Mouse (Mus musculus): Measurements from ENCODE around the gene Gas8.
"Not testable (repeated sequence)": the region's sequence is repeated elsewhere in the genome, so short reads cannot be mapped to it uniquely, and the experiment has no call there.

Gene Gas8

DNA sequence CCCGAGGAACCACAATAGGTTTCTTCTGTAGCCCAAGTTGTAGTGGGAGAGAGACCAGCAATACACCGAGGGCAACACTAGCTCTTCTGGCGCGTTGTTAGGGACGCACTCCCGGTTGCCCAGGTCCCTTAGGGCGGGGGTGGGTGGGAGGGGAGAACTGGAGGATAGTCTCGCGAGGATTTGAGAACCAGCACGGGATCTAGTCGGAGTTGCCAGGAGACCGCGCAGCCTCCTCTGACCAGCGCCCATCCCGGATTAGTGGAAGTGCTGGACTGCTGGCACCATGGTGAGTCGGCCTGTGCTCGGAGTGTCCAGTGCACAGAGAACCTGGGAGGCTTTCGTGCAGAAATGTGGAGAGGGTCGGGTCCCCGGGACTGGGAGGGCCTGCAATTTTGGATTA, at the start of gene Gas8:
TSS of gene Gas8 (plus strand) at position 168 of the 400 bp plus-strand sequence.
- DNase-seq (ENCODE audit: low spot score in 2 of 2), result peak; percentile 26 to 73

DNA sequence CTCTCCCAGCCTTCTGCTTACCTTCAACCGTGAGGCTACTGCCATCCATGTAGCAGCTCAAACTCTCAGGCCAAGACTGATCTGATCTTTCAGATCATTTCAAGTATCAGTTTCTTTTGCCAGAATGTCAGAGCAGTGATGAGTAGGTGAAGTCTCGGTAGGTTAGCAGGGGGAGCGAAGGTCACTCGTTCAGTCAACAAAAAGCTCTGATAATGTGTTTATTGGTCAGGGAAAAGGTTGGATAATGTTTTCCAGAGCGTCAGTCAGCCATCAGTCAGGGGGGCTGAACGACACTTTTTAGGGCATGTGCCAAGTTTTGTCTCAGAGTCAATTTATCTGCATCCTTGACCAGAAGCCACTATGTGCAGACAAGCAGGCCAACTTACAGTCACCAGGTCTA, 45.6 kb upstream of the Gas8 start:
- DNase-seq (ENCODE audit: low spot score in 2 of 2), result not testable (repeated sequence)

DNA sequence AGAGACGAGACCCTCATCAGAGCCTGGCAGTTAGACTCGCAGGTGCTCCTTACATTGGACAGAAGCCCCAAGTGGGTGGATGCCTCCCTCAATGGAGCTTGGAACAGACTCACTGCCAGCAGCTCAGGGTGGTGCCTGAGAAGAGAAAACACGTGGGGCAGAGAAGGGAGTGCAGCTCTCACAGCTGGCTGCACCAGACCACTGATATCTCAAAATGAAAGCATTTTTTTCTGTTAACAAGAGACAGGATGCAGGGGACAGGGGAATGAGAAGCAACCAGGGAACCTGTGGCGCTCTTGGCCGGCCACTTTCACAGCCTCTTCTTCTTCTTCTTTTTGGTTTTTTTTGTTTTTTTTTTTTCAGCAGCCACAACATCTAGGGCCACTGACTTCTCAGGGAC, 44.1 kb upstream of the Gas8 start:
- DNase-seq (ENCODE audit: low spot score in 2 of 2), result not testable (repeated sequence)

DNA sequence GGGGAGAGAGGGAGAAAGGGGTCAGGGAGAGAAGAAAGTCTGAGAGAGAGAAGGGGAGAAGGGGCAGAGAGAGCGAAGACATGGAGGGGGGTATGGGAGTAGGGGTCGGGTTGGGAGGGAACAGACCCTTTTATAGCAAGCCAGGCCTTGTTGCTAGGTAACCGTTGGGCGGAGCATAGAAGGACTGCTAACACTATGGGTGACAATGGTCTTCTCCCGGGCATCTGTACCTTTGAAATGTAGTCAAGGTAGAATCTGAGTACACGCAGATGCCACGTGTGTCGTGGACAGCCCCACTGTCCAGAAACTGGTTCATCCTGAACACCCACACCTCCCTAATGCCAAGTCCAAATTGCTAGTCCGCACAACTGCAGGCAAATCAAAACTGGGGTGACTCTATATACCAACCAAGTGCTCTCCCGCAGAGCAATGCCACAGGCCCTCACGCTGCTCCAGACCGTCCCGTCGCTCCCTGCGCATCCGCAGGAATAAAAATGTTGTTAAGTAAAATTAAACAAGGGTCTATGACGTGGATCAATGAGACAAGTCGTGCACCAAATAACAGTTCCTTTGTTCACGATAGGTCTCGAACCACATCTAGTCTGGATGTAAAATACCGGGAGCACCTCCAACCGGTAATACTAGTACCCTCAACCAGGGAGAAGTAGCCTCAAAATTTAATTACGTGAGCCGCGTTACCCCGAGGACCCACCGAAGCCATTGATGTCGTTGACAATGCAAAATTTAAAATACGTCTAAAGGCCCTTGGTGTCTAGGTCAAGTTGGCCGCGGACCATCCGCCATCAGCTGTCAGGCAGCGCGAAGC, 41.5 kb upstream of the Gas8 start:
- DNase-seq (ENCODE audit: low spot score in 2 of 2), result no peak

GRCm38 (mm10) chr8:123477737-123478258, 40.8 kb upstream of the Gas8 start, which contains the start of gene Afg3l1:
Gene Afg3l1, plus strand, starts transcription at chr8:123477903.
- peak; percentile 91 to 92 for DNase-seq (ENCODE audit: low spot score in 2 of 2)

GRCm38 (mm10) chr8:123478456-123479218, 40.0 kb upstream of the Gas8 start:
- DNase-seq (ENCODE audit: low spot score in 2 of 2), result peak; percentile 19 to 34

DNA sequence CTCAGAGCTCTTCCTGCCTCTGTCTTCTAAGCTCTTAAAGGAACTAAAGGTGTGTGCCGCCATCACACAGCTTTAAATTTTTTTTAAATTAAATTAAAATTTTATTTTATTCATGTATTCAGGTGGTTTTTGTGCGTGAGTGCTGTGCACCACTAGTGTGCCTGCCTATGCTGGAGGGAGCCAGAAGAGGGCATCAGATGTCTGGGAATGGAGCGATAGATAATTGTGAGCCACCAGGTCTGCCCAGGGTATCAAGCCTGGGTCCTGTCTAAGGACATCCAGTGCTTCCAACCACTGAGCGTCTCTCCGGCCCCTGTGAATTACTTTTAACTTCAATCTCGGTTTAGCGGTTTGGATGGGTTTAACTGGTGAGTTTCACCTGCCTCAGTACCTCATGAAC, 36.0 kb upstream of the Gas8 start:
- DNase-seq (ENCODE audit: low spot score in 2 of 2), result no peak

DNA sequence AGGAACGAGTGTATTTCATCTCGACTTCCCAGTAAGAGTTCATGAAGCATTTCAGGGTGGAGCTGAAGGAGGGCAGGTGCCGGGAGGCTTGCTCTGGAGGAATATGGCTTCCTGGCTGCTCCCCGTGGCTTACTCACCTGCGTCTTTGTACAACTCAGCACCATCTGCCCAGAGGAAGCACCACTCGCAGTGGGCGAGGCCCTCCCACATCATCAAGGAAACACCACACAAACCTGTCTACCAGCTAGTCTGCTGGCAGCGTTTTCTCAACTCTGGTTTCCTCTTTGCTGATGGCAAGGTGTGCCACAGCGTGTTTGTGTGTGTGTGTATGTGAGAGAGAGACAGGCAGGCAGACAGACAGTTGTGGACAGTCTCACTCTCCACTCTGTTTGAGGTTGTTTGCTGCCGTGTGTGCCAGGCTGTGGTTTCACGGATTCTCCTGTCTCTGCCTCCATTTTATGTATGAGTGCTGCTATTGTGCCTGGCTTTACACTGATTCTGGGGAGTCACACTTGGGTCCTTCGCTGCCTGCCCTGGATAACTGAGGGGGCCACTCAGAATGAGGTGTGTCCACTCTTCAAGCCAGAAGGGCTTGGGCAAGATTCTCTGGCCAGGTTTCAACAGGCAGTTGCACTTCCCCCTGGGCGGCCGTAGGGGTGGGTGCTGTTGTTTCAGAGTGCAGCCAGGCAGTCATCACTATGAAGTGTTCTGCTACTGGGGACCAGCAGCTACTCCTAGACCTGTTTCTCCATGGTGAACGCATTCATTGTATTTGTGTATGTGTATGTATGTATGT, 27.2 kb upstream of the Gas8 start:
- no peak for DNase-seq (ENCODE audit: low spot score in 2 of 2)

- no peak for DNase-seq (ENCODE audit: low spot score in 2 of 2)
These were observed 25.7 kb upstream of the Gas8 start for GRCm38 (mm10) chr8:123492898-123493297.

GRCm38 (mm10) chr8:123497699-123498098, 20.9 kb upstream of the Gas8 start:
- no peak for DNase-seq (ENCODE audit: low spot score in 2 of 2)

- DNase-seq (ENCODE audit: low spot score in 2 of 2), result no peak
These were observed 19.7 kb upstream of the Gas8 start for GRCm38 (mm10) chr8:123498963-123499362.

DNA sequence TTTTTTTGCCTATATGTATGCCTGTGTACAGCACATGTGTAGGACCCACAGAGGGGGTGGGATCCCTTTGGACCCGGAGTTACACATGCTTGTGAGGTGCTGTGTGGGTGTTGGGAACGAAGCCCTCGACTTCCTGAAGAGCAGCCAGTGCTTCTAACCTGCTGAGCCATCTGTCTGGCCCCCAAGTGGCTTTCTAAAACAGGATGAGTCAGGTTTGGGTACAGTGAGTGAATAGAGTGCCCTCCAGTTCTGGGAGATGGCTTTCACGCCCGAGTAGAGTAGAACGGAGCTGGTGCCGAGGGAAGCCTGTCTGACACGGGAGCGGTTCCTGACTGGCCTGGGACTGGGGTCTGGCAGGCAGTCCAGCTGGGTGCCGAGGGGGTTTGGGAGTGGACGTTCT, 19.1 kb upstream of the Gas8 start:
- no peak for DNase-seq (ENCODE audit: low spot score in 2 of 2)

- DNase-seq (ENCODE audit: low spot score in 2 of 2), result no peak
These were observed 16.4 kb upstream of the Gas8 start for GRCm38 (mm10) chr8:123502192-123502591.

- DNase-seq (ENCODE audit: low spot score in 2 of 2), result no peak
These were observed 14.7 kb upstream of the Gas8 start for GRCm38 (mm10) chr8:123503801-123504467.

- no peak for DNase-seq (ENCODE audit: low spot score in 2 of 2)
These were observed 13.9 kb upstream of the Gas8 start for GRCm38 (mm10) chr8:123504591-123505195.

DNA sequence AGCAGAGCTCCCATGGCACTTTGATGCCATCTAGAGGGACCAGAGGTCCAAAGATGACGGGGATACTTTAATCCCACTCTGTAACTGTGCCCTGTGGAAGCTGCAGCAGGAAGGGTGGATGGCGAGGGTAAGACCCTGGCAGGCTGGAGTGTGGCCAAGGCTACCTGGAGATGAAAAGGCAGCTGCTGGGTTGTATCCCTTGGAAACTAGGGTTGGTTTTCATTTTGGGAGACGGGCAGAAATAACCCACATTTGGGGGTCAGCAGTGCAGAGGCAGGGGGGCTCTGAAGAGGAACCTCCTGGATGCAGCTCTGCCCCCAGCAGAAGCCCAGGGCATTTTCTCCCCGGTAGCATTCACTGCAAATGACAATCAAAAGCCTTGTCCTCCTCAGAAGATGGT, 13.4 kb upstream of the Gas8 start:
- no peak for DNase-seq (ENCODE audit: low spot score in 2 of 2)

DNA sequence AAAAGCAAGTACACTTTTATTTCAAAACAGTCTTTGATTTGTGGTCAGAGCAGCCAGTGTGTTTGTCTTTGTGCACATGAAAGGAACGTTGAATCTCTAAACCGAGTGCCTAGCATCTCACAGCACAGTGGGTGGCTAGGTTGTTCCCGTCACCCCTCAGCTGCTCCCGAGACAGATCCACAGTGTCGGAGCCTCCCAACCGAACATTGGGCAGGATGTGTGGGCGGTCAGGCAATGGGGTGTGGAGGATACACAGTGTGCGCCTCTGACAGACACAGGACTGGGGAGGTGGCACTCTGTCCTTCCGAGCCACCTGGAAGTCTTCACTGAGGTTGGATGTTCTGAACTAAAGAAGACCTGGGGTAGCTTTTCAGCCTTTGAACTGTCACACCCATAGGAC, 12.9 kb upstream of the Gas8 start:
- DNase-seq (ENCODE audit: low spot score in 2 of 2), result no peak

DNA sequence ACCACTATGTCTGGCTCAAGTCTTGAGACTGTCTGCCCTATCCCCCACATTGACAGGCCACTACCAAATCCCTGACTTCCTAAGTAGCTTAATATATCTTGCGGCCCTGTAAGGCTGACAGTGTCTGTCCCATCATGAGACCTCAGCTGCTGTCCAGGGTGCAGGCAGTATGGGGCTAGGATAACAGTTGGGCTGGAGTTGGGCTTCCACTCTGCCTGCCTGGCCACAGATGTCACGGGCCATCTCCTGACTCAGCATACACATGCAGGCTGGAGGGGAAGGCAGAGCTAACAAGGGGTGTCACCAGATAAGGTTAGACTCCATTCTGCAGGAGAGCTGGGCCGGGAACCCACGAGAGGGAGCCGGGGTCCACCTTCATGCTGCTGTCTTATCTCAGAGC, 11.5 kb upstream of the Gas8 start:
- no peak for DNase-seq (ENCODE audit: low spot score in 2 of 2)

DNA sequence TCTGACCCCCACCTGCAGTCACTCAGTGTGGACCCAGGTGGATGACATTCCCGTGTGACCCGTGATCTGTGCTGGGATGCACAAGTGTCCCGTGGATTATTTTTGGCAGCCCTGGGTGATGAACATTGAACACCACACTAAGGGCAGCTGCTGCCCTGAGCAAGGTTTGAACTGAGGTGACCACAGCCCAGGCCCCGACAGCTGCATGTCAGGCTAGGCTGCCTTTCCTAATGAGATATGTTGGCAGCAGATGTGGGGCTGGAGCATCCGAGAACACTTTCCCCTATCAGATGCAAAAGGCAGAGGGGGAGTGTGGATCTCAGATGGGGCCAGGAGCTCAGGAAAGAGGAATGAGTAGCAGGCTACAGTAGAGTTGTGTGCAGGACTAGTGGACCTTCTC, 7.8 kb upstream of the Gas8 start:
- no peak for DNase-seq (ENCODE audit: low spot score in 2 of 2)

GRCm38 (mm10) chr8:123514136-123514535, 4.5 kb upstream of the Gas8 start:
- DNase-seq (ENCODE audit: low spot score in 2 of 2), result no peak
